Mouse (Mus musculus): Measurements from ENCODE around the gene Bcar3.

GRCm38 (mm10) chr3:122565285-122565684, 271.3 kb downstream of the Bcar3 start:
- TF ChIP-seq CTCF (IDR thresholded peaks at IDR 0.05; ENCODE audit: borderline replicate concordance, control insufficient read depth, extremely low read depth, insufficient read depth, low read length, poor library complexity) (no peak), POLR2A (IDR thresholded peaks at IDR 0.05; ENCODE audit: control insufficient read depth, extremely low read depth, insufficient read depth, low read length, poor library complexity) (no peak)
